Mouse (Mus musculus) E14TG2a.4 (cell line): ENCODE results near the gene Sco2.

ENCODE experiments used
- H3K27me3 ChIP-seq: 2 replicates; pipeline ENCODE4 v1.6.1; 2014; ENCODE audit warnings: low read length, control low read depth; ENCODE audit not compliant: insufficient read depth
- H3K36me3 ChIP-seq: 2 replicates; pipeline ENCODE4 v1.6.1; 2014; ENCODE audit warnings: low read length, control low read depth; ENCODE audit not compliant: insufficient read depth
- H3K4me1 ChIP-seq: replicated peaks from 2 replicates; pipeline ENCODE4 v1.6.1; 2014; ENCODE audit warnings: low read depth, low read length, control low read depth
- H3K4me3 ChIP-seq: replicated peaks from 2 replicates; pipeline ENCODE4 v1.5.1; 2014; ENCODE audit warnings: mild to moderate bottlenecking, low read length
- H3K9me3 ChIP-seq: 2 replicates; pipeline ENCODE4 v1.6.1; 2014; ENCODE audit warnings: low read length, control low read depth
- CTCF ChIP-seq: conservative IDR thresholded peaks from 2 replicates; pipeline ENCODE4 v1.5.1; 2014; ENCODE audit warnings: low read length
- NANOG ChIP-seq: IDR thresholded peaks from 2 replicates; pipeline ENCODE4 v1.6.1; 2014; ENCODE audit warnings: borderline replicate concordance, low read length, mixed read lengths
- POU5F1 ChIP-seq: IDR thresholded peaks from 2 replicates; pipeline ENCODE4 v1.6.1; 2014; ENCODE audit warnings: low read length, borderline replicate concordance

Sco2 gene

DNA sequence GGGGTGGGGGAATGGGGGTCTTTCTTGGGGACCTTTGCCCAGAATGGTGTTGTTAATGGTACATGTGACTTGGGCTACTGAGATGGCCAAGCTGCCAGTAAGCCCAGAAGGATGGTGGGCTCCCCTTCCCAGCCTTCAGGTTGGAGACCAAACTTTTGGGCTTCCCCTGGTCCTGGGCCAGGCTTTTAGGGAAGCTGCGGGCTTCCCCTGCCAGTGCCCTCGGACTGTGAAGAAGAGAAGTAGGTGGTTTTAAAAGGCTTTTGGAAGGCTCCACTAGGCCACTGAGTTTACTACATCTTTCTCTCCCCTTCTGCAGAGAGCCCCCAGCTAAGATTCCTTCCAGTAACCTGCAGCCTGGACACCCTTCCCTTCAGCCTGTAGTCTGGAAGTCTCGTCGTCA, 50.0 kb downstream of the Sco2 start:
- Histone ChIP-seq H3K27me3 (peaks cover 25% of the 10 kb centered on the region), H3K9me3 (no peaks in the 10 kb centered on the region), H3K4me1 (peaks cover 25% of the 10 kb centered on the region), H3K4me3 (peak overlapping the region; percentile 82), H3K36me3 (no peaks in the 10 kb centered on the region)
- TF ChIP-seq POU5F1, result no peak
- no peak for TF ChIP-seq CTCF
- no peak for TF ChIP-seq NANOG

DNA sequence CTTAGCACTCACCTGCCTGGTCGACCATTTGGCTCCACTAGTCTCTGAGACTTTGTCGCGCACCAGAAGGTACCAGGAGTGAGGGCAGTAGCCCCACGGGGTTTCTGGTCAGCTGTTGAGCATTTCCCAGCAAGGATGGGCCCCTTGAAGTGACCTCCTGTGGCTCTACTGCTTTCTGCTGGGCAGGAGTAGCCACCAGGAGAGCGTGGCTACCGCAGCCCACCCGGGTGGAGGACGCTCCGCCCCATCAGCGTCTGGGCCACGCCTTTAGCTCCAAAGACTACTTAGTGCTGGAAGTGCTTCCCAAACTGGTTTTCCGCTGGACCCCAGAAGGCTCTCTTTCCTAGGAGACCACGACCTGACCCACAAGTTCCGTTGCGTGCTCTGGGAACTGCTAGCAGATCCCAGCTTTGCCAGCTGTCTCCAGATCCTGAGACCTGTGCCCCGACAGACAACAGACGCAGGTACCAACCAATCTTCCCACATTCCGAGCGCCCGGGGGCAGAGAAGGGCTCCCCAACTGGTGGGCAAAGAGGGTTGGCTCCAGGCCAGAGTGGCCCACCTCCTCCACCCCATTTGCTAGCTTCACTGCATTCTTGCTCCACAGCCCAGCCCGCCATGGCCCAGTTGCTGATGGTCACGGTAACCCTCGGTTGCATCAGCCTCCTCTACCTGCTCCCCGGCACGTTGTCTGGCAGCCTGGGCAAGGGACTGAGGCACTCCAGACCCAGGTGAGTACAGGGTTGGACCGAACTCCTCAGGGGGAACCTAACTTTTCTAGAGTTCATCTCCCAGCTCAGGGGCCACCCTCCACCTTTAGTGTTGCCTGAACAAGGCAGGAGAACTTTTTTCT, 50.8 kb downstream of the Sco2 start, which contains the start of gene Adm2:
Gene Adm2, plus strand, starts transcription at position 51 of the 853 bp plus-strand sequence.
- Histone ChIP-seq H3K9me3 (no peaks in the 10 kb centered on the region), H3K36me3 (no peaks in the 10 kb centered on the region), H3K27me3 (peaks cover 23% of the 10 kb centered on the region), H3K4me3 (peak within 1 kb of the TSS; percentile 82), H3K4me1 (peaks cover 25% of the 10 kb centered on the region)
- TF ChIP-seq NANOG (no peak), POU5F1 (no peak), CTCF (no peak)
